Mouse (Mus musculus) megakaryocyte, adult 5-6 weeks (primary cell): ENCODE results near the gene Prkca. TPM values are rescaled to one million over a fixed set of nuclear protein-coding genes. Genes with fewer than 3 reads are reported as not detected.
"Not testable (repeated sequence)": the region's sequence is repeated elsewhere in the genome, so short reads cannot be mapped to it uniquely, and the experiment has no call there.

Source experiments
- ATAC-seq: 2 replicates; pipeline ENCODE4 v1.8.0; 2016; ENCODE audit warnings: mild to moderate bottlenecking, inconsistent platforms; ENCODE audit not compliant: poor library complexity, severe bottlenecking
- total RNA-seq, 2 experiments: library from RNA; stranded (forward) in 1 of 2; stranded (reverse) in 1 of 2; fragments of 153-499, 151-499 nt in 1 of 2; fragments of 221-1000, 200-1000 nt in 1 of 2; gene quantifications; 2 replicates each; pipeline versions ENCODE4 v1.2.3 to v1.2.4; 2015 to 2017

Prkca gene
- total RNA-seq, 2 experiments from 2014 or later, result 4.3 to 6.4 TPM

GRCm38 (mm10) chr11:108135407-108136159, 208.1 kb downstream of the Prkca start:
- no peak for ATAC-seq

GRCm38 (mm10) chr11:108128593-108128992, 215.1 kb downstream of the Prkca start:
- no peak for ATAC-seq

- no peak for ATAC-seq
These were observed 215.8 kb downstream of the Prkca start for GRCm38 (mm10) chr11:108127908-108128307.

GRCm38 (mm10) chr11:108122486-108122885, 221.2 kb downstream of the Prkca start:
- no peak for ATAC-seq

GRCm38 (mm10) chr11:108120708-108121107, 223.0 kb downstream of the Prkca start:
- no peak for ATAC-seq

- ATAC-seq, result 0 out of 2 replicates have a peak, but pooled peaks have one; percentile 7
These were observed 223.9 kb downstream of the Prkca start for GRCm38 (mm10) chr11:108119785-108120184.

- no peak for ATAC-seq
These were observed 224.9 kb downstream of the Prkca start for GRCm38 (mm10) chr11:108118814-108119213.

GRCm38 (mm10) chr11:108118221-108118620, 225.5 kb downstream of the Prkca start:
- ATAC-seq, result no peak

GRCm38 (mm10) chr11:108117360-108118050, 226.2 kb downstream of the Prkca start:
- ATAC-seq, result no peak

GRCm38 (mm10) chr11:108114091-108114490, 229.6 kb downstream of the Prkca start:
- no peak for ATAC-seq

GRCm38 (mm10) chr11:108112437-108112836, 231.3 kb downstream of the Prkca start:
- no peak for ATAC-seq

GRCm38 (mm10) chr11:108104085-108104484, 239.6 kb downstream of the Prkca start:
- ATAC-seq, result no peak

GRCm38 (mm10) chr11:108101280-108101950, 242.3 kb downstream of the Prkca start:
- no peak for ATAC-seq

- peak; percentile 21; the same call in 1 of the 2 replicates for ATAC-seq
These were observed 245.4 kb downstream of the Prkca start for GRCm38 (mm10) chr11:108098306-108098705.

- no peak for ATAC-seq
These were observed 248.9 kb downstream of the Prkca start for GRCm38 (mm10) chr11:108094796-108095195.

GRCm38 (mm10) chr11:108093248-108093647, 250.5 kb downstream of the Prkca start:
- no peak for ATAC-seq

GRCm38 (mm10) chr11:108091238-108091637, 252.5 kb downstream of the Prkca start:
- ATAC-seq, result no peak

- ATAC-seq, result no peak
These were observed 253.0 kb downstream of the Prkca start for GRCm38 (mm10) chr11:108090706-108091105.

- no peak for ATAC-seq
These were observed 255.7 kb downstream of the Prkca start for GRCm38 (mm10) chr11:108088063-108088462.

GRCm38 (mm10) chr11:108087105-108087700, 256.5 kb downstream of the Prkca start:
- ATAC-seq, result not testable (repeated sequence)

- ATAC-seq, result no peak
These were observed 261.1 kb downstream of the Prkca start for GRCm38 (mm10) chr11:108082673-108083072.
